Mouse (Mus musculus): ENCODE measurements around the gene Cd22.
"Not testable (repeated sequence)": the region's sequence is repeated elsewhere in the genome, so short reads cannot be mapped to it uniquely, and the experiment has no call there.

Gene Cd22

DNA sequence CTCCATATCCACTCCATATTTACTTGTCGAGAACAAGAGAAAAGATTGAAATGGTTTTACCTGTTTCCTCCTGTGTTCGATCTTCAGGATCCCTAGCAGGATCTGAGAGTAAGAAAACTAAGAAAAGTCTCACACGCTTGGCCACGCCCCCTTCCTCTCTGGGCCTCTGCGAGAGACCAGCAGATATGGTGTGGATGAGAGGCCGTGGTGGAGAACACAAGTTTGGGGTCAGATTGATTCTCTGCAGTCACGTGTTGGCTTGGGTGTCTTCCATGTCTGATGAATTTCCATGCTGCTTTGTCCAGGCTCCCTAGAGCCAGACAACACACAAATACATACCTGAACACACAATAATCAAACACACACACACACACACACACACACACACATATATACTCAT is at the start of gene Cd22:
Gene Cd22, minus strand, starts transcription at position 167 of the 400 bp plus-strand sequence.
- no peak for DNase-seq (ENCODE audit: low spot score in 2 of 2)

DNA sequence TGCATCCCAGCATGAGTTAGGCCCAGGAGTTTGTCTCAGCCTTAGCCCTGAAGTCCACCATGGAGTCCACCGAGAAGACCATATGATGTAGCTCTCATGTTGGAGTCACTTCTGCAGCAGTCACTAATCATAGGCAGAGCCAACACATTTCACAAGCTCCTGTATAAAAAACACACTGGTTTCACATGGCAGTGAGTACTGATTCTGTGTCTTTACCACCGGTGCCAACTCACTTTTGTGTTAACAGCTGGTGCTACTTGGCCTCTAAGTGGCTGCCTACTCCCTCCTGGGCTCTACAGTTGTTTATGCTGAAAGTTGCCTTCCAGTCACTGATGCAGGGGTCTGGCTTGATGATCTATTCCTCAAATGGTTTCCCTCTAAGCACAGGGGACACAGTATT is 44.4 kb upstream of the Cd22 start, which contains the start of gene Hamp2:
Gene Hamp2, minus strand, starts transcription at position 101 of the 400 bp plus-strand sequence.
- DNase-seq (ENCODE audit: low spot score in 2 of 2), result not testable (repeated sequence)

DNA sequence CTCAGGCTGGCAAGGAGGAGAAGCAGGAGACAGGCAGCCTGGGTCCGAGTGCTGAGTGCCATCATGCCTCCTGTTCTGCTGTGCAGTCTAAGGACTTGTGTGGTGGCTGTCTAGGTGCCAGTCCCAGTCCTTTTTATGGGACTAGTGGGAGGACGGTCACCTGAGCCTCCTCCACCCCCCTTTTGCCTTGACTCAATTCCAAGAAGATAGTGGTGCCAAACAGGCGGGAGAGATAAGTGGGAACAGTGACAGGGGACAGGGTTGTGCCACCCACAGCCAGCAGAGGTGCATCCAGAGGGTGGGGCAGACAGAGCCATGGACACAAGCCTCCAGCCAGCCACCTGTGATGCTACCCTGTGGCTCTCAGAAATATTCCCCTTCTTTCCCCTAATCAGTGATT is 43.9 kb upstream of the Cd22 start:
- DNase-seq (ENCODE audit: low spot score in 2 of 2), result no peak

DNA sequence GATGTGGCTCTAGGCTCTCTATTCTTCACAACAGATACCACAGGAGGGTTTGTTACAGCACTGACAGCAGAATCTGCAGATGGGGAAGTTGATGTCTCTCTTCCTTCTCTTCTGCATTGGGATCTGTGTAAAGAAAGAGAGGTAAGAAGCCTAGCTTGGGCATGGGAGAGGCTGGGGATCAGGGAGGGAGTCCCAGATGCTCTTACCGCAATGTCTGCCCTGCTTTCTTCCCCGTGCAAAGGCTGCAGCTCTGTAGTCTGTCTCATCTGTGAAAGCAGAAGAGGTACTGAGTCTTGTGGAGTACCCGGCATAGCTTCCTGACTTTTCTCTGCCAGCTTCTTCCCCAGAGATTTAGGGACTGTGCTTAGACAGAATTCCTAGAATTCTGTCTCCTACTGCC is 42.3 kb upstream of the Cd22 start:
- not testable (repeated sequence) for DNase-seq (ENCODE audit: low spot score in 2 of 2)

- no peak for DNase-seq (ENCODE audit: low spot score in 2 of 2)
Measured at GRCm38 (mm10) chr7:30920217-30920616, 40.1 kb upstream of the Cd22 start.

GRCm38 (mm10) chr7:30917219-30917618 is 37.1 kb upstream of the Cd22 start:
- DNase-seq (ENCODE audit: low spot score in 2 of 2), result no peak

DNA sequence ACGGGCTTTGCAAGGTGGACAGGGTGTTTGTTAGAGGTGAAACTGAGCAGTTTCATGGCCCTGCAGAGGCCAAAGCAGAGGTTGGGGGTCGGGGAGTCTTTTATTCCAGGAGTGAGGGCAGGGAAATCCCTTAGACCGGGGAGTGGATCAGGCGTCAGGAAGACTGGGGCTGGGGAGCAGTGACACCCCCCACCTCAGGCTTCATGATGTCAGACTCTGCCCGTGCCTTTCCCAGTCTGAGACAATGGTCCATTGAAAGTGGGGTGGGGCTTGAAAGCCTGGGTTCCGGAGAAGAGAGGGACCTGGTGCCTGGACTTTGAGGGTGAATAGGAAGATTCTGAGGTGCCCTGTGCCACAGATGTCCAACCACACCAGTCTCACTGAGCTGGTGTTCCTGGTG is 36.6 kb upstream of the Cd22 start:
- no peak for DNase-seq (ENCODE audit: low spot score in 2 of 2)

- no peak for DNase-seq (ENCODE audit: low spot score in 2 of 2)
Measured at GRCm38 (mm10) chr7:30914732-30915131, 34.6 kb upstream of the Cd22 start, which contains the start of gene Mag. Gene Mag (minus strand): TSS chr7:30914873.

DNA sequence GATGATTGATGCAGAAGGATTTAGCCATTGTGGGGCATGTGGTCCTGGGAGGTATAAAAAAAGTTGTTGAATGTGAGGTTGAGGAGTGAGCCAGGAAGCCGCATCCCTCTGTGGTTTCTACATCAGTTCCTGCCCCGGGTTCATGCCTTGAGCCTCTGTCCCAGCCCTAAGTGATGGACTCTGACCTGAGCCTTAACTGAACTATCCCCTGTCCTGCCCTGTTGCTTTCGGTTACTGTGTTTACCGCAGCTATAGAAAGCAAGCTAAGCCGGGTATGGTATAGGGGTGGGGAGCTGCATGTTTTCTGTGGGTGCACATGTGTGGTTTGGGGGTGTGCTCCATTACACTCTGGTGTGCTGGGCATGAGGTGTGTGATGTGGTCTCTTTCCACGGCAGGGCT is 29.6 kb upstream of the Cd22 start:
- no peak for DNase-seq (ENCODE audit: low spot score in 2 of 2)

DNA sequence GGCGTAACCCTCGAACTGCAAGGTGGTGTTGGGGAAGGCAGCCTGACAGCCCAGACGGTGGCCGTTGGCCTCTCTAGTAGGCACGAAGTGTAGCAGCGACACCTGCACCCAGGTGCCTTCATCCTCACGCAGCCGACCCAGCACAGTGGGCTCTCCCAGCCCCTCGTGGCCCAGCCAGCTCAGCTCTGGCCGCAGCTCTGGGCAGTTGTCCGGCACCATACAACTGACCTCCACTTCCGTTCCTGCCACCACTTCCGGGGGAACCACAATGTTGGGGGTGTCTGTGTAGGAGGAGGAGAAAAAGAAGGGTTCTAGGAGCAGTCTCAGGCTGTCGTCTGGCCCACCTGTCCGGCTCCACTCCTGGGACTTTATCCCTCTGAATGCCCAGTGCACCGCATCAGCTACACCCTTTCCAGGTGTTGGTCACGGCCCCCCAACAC is 28.9 kb upstream of the Cd22 start:
- no peak for DNase-seq (ENCODE audit: low spot score in 2 of 2)

DNA sequence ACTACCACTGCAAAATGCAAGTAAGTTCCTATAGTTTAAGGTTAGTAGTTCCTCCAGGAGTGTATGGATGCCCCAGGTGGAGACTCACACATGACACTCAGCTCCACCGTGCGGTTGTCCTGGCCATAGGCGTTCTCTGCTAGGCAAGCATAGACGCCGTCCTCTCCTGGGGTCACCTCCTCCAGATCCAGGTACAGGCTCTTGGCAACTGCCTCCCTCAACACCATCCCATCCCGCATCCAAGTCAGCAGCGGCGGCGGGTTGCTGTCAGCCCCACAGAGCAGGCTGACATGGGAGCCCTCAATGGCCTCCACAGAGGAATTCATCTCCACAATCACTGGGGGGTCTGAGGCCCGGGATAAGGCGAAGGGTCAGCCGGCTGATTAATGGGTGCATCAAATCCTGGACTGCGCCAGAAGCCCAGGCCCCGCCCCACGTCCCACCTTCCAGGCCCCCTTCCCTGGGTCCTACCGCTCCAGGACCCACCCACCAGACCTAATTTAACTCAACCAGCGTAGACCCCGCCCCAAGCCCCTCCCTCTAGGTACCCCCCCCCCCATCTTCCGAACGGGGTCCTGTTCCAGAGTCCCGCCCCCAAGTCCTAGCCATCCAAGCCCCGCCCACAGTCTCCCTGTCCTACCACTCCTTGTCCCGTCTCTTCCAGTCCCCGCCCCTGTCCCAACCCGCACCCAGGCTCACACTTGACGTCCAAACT is 28.3 kb upstream of the Cd22 start:
- no peak for DNase-seq (ENCODE audit: low spot score in 2 of 2)

DNA sequence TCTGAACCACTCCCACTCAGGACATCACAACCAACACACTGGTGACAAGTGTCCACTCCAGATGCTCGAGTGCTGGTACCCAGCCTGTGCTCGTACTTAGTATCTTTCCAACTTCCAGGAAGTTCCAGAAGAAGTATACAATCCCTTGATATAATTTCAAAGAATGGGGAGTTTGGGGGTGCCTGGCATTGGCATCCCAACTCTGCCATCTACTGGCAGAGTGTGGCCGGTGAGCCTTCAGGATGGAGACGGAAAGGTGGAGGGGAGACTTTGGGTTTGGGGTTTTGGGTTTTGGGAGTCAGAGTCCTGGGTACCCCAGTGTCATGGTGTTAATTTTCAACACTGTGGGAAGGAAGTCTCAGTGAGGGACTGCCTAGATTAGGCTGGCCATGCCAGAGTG is 23.9 kb upstream of the Cd22 start:
- peak in 1 of 2 experiments; percentile 25 for DNase-seq (ENCODE audit: low spot score in 2 of 2)

DNA sequence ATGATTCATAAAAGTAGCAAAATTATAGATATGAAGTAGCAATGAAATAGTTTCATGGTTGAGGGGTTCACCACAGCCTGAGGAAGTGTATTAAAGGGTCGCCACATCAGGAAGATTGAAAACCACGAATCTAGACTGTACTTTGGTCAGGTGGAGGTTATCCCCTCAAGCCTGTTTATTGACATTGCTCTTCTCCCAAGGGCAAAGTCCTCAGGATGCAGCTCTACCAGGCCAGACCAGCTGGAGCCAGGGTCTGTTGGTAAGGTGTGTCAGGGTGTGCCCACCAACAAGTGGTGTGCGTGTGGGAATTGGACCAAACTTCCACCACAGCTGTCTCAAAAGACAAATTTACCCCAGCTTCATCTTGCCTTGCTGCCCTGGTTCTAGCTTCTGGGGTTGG is 15.1 kb upstream of the Cd22 start:
- no peak for DNase-seq (ENCODE audit: low spot score in 2 of 2)

GRCm38 (mm10) chr7:30892515-30892914 is 12.4 kb upstream of the Cd22 start:
- no peak for DNase-seq (ENCODE audit: low spot score in 2 of 2)

DNA sequence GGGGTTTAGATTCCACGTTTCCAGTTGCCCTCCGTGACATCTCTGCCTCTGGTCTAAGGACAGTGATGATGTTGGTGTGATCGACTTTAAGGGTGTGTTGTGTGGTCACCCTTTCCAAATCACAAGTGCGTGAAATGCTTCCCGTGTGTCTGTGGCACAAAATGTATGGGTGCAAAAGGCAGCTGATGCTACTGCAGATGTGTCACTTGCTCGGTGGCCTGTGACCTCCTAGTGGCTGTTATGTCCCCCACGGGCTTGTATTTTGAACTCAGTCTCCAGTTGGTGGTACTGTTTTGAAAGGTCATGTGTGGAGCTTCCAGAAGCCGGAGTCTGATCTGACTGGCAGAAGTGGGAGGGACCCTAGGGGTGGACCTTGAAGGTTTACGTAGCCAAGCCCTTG is 11.6 kb upstream of the Cd22 start:
- DNase-seq (ENCODE audit: low spot score in 2 of 2), result no peak

DNA sequence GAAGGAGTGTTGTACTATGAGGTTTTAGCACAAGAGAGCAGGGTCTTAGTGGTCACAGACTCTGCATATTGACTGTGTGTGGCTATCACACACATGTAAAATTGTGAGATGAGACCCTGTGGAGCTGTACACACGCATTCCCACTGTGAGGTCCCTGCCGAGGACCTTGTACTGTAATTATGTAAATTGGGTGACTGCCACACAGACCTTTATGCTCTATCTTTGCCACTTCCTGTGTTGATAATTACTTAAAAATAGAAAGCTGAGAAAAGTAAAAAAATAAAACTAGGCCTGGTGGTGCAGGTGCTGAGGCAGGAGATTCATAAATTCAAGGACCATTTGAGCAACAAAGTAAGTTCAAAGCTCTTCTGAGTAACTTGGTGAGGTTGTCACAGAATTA is 10.5 kb upstream of the Cd22 start:
- no peak for DNase-seq (ENCODE audit: low spot score in 2 of 2)

DNA sequence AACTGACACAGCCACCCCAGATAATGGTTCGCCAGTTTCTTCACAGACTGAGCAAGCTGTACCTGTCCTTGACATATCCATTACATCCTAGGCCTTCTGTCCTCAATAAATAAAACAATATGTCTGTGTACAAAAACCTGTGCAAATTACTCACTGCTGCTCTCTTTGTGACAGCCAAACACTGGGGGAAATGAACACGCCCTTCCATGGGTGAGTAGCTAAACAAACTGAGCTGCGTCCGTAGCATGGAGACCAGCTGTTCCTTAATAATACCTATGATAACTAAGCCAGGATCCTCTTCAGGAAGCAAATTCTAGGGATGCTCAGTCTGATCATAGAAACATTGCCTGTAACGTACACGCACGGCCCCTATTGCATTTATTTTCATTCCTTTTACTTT is 8.6 kb upstream of the Cd22 start:
- DNase-seq (ENCODE audit: low spot score in 2 of 2), result no peak

DNA sequence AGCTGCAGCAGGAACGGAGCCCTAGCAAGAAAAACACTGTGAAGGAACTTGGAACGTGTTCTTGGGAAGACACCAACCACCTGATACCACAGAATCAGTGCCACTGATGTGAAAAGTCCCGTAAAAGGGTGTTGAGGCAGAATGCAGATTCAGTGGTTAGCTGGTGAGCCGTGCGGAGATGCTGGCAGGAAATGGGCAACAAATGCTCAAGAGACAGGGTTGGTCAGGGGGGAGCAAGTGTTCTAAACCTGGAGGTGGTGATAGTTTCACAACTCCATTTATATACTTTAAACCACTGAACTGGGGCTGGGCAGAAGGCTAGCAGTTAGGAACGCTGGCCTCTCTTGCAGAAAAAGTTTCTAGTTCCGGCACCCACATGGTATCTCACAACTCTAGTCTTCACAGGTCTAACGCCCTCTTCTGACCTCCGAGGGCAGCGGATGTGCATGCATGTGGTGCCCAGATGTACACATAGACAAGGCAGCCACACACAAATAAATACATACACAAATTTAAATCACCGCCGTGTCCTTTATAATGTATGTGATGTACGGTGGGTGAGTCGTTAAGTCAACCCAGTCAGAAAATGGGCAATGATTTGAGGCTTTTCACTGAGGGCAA is 7.5 kb upstream of the Cd22 start:
- no peak for DNase-seq (ENCODE audit: low spot score in 2 of 2)

DNA sequence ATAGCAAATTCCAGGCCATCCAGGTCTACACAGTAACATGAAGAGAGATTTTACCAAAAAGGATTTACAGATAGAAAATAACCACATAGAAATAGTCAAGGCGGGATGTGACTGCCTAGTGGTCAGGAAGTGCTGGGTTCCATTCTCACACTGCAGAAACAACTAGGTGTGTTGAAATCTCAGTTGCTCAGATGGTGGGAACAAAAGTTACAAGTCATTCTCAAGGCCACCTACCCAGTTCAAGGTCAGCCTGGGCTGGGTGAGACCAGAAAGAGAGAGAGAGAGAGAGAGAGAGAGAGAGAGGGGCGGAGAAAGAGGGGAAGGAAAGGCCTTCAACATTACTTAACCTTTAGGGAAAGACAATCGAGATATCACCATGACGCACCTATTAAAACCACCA is 6.7 kb upstream of the Cd22 start:
- no peak for DNase-seq (ENCODE audit: low spot score in 2 of 2)

DNA sequence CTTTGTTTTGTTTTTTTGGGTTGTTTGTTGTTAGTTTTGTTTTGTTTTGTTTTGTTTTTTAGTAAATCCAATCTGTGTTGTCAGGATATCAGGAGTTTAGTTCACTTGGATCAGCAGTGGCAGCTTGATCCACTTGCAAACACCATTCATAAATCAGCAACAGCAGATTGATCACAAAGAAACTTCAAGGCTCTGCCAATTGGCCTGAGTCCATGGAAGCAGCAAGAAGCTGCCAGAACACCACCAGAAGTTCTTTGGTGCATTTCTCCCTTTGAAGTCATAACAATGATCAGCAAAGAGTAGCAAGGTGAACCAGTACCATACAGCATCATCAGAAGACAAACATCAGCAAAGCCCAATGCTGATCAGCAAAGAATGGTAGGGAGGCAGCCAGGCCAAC is 3.9 kb upstream of the Cd22 start:
- no peak for DNase-seq (ENCODE audit: low spot score in 2 of 2)

GRCm38 (mm10) chr7:30881367-30881766 is 1.2 kb upstream of the Cd22 start:
- DNase-seq (ENCODE audit: low spot score in 2 of 2), result no peak

GRCm38 (mm10) chr7:30878950-30879349 is 1.2 kb downstream of the Cd22 start:
- DNase-seq (ENCODE audit: low spot score in 2 of 2), result no peak

DNA sequence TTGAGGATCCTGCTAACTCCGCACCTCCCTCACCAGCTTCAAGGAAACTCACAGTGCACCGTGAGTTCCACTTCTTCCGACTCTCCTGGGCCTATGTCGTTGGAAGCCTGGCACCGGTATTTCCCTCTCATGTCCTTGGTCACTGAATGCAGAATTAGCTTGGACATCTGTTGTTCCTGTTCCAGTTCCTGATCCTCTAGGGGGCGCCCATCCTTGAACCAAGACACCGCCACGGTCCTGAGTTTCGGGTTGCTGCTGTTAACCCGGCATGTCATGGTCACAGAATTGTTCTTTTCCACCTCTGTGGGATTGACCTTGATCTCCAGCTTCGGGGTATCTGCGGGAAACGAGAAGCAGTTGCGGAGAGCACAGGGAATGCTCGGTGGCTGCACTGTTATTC is 7.1 kb downstream of the Cd22 start:
- peak in 1 of 2 experiments; percentile 53 for DNase-seq (ENCODE audit: low spot score in 2 of 2)

- no peak for DNase-seq (ENCODE audit: low spot score in 2 of 2)
Measured at GRCm38 (mm10) chr7:30863386-30863785, 16.8 kb downstream of the Cd22 start.

All from frontal cortex, postnatal 14 days (tissue).